Mouse (Mus musculus): ENCODE data around the gene Gm8122. TPM values are rescaled to one million over a fixed set of nuclear protein-coding genes. Genes with fewer than 3 reads are reported as not detected.

Gm8122 gene
- total RNA-seq, 2 experiments from 2014 or later: not detected

Other genes starting within 250 kb of the Gm8122 start
- gene Gm8082, start 241.7 kb downstream of the Gm8122 start, total RNA-seq (2021): not detected
- gene Gm10376, start 219.7 kb downstream of the Gm8122 start, total RNA-seq (2021): not detected
- gene Gm8094, start 158.7 kb downstream of the Gm8122 start, total RNA-seq (2021): not detected
- not detected for gene Gm8104, start 134.7 kb downstream of the Gm8122 start, total RNA-seq (2021)
- not detected for gene Gm7233, start 55.4 kb downstream of the Gm8122 start, total RNA-seq (2021)
- gene Gm8126, start 23.3 kb upstream of the Gm8122 start, total RNA-seq (2021): not detected
- gene Gm9732, start 39.7 kb upstream of the Gm8122 start, total RNA-seq (2021): not detected
- gene Gm8127, start 58.5 kb upstream of the Gm8122 start, total RNA-seq (2021): not detected
- not detected for gene 1700001F09Rik, start 112.5 kb upstream of the Gm8122 start, total RNA-seq (2021)
- not detected for gene Gm8138, start 181.0 kb upstream of the Gm8122 start, total RNA-seq (2021)